Comparison of ENCODE assay signal across 21 mouse cellular contexts in the genomic region with DNA sequence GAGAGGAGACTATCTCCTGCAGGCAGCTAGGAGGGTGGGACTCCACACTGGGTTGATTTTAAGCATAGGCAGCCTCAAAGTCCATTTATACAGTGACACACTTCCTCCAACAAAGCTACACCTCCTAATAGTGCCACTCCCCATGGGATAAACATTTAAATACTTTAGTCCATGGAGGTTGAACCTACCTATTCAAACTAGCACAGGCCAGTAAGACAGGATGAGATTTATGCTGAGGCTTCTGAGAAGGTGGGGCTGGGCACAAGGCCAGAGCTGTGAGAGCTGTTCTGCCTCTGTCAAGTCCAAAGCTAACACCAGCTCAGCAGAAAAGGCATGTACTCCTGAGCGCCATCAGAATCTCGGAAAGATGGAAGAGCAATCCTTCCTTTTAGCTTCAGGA. TPM values are rescaled to one million over a fixed set of nuclear protein-coding genes. Genes with fewer than 3 reads are reported as not detected.
DNase-seq lines count a peak whose midpoint lies in the region; ATAC-seq and TF ChIP-seq lines count a peak whose summit lies in the region.
"Had no signal": no experiment of that assay in that cellular context is flagged by ENCODE, and none has a peak within 500 bp of the region (broad histone marks: within the 10 kb centered on the region; RNA-seq: fewer than 3 reads in every experiment).

No protein-coding gene starts in this region.

- no peaks in the 10 kb centered on the region for H3K36me3 ChIP-seq in stomach, embryonic 16.5 days (ENCODE audit: control insufficient read depth, insufficient read depth, low read length)
- H3K36me3 ChIP-seq: limb, embryonic 10.5 days; midbrain, embryonic 15.5 days had no signal

- no peak overlapping the region for H3K27ac ChIP-seq in stomach, embryonic 16.5 days (ENCODE audit: low read length)
- H3K27ac ChIP-seq: forebrain, embryonic 13.5 days; left cerebral cortex, adult 2 months; limb, embryonic 10.5 days; midbrain, embryonic 15.5 days had no signal

- H3K27me3 ChIP-seq in stomach, embryonic 16.5 days (ENCODE audit: control insufficient read depth, insufficient read depth, low read length) = no peaks in the 10 kb centered on the region
- H3K27me3 ChIP-seq: forebrain, embryonic 13.5 days; midbrain, embryonic 15.5 days had no signal

- ATAC-seq in stomach, embryonic 16.5 days (ENCODE audit: insufficient read depth, low FRiP score) = peak; percentile 71
- ATAC-seq: forebrain, embryonic 13.5 days; midbrain, embryonic 15.5 days had no signal

- H3K4me1 ChIP-seq in lung, adult 2 months (ENCODE audit: control insufficient read depth, insufficient read depth, low read length) = no peaks in the 10 kb centered on the region
- no peaks in the 10 kb centered on the region for H3K4me1 ChIP-seq in stomach, embryonic 16.5 days (ENCODE audit: control insufficient read depth, insufficient read depth, low read length)
- H3K4me1 ChIP-seq: forebrain, embryonic 13.5 days; limb, embryonic 10.5 days; midbrain, embryonic 15.5 days had no signal

- no peak overlapping the region for H3K9ac ChIP-seq in stomach, embryonic 16.5 days (ENCODE audit: low read length)
- H3K9ac ChIP-seq: forebrain, embryonic 13.5 days; midbrain, embryonic 15.5 days had no signal

- H3K4me2 ChIP-seq in stomach, embryonic 16.5 days (ENCODE audit: low read depth, low read length) = no peak overlapping the region
- H3K4me2 ChIP-seq: forebrain, embryonic 13.5 days; liver, embryonic 11.5 days; midbrain, embryonic 15.5 days had no signal

- TF ChIP-seq POLR2A in lung, adult 2 months (IDR thresholded peaks at IDR 0.05; ENCODE audit: borderline replicate concordance, extremely low read depth, low read depth, low read length) = no peak

- no peak for TF ChIP-seq CTCF in lung, adult 2 months (IDR thresholded peaks at IDR 0.05; ENCODE audit: insufficient read depth, low read length)

- DNase-seq in adrenal gland, postnatal 36 days = peak; percentile 23 to 37
- no peak for DNase-seq in adrenal gland, adult 18-20 months (ENCODE audit: low spot score in 2 of 2)
- peak; percentile 5 for DNase-seq in lung, postnatal 36 days
- no peak for DNase-seq in lung, adult 2 months
- DNase-seq in kidney, adult 9 months = peak; percentile 19
- DNase-seq in cerebellum, adult 9-10 months = no peak
- DNase-seq in spleen, postnatal 10 days (ENCODE audit: low spot score in 2 of 2) = no peak
- DNase-seq: B cell, adult 2 months; cerebellum, adult 2 months; gastrocnemius, postnatal 14 days; lung, adult 18-20 months; right cerebral cortex, postnatal 14 days; spleen, adult 18-20 months had no signal

- H3K9me3 ChIP-seq in stomach, embryonic 16.5 days (replicated peaks; ENCODE audit: control insufficient read depth, low read length) = no peaks in the 10 kb centered on the region
- H3K9me3 ChIP-seq: forebrain, embryonic 13.5 days; limb, embryonic 10.5 days; midbrain, embryonic 15.5 days had no signal

- 67% methylated on average over 2 of the region's 2 CpGs for WGBS in lung, adult 2 months
- WGBS in stomach, embryonic 16.5 days = 61% methylated on average over 2 of the region's 2 CpGs

- no peak overlapping the region for H3K4me3 ChIP-seq in lung, adult 2 months (replicated peaks; ENCODE audit: extremely low read depth, low read depth, low read length)
- no peak overlapping the region for H3K4me3 ChIP-seq in stomach, embryonic 16.5 days (replicated peaks; ENCODE audit: low read length)
- H3K4me3 ChIP-seq: erythroblast, embryonic 14.5 days; forebrain, embryonic 13.5 days; left cerebral cortex, adult 2 months; limb, embryonic 10.5 days; midbrain, embryonic 15.5 days; myocyte had no signal

RNA-seq across cellular contexts. Expression of a gene that starts 48.2 kb away (rescaled TPM):
- total RNA-seq in adrenal gland, postnatal 36 days (2021) = 10 to 100 TPM; 47.3 to 47.5 TPM
- 10 to 100 TPM; 49.3 to 61.4 TPM for total RNA-seq in adrenal gland, adult 18-20 months (2021)
- polyA plus RNA-seq in lung, adult 2 months (2012; rRNA removed) = 18.7 and 24.1 TPM in 2 replicates
- polyA plus RNA-seq in stomach, embryonic 16.5 days (2015; fragmentation: Nextera tagmentation; extraction: Ambion mirVana) = 27.9 and 29.6 TPM in 2 replicates

Comparison
In these comparisons a context has a peak if more than half of its experiments do, and no peak if none do; other contexts are left out.
1. DNase-seq: peak in adrenal gland, postnatal 36 days (2 of 2), lung, postnatal 36 days (single experiment) and kidney, adult 9 months (single experiment); none in adrenal gland, adult 18-20 months (0 of 2), lung, adult 2 months (single experiment), cerebellum, adult 9-10 months (single experiment) and spleen, postnatal 10 days (0 of 2).